Mouse (Mus musculus) ES-E14 (cell line): ENCODE measurements around the gene Sh3kbp1.

ENCODE experiments used
- CHD2 ChIP-seq: IDR thresholded peaks from 2 replicates; pipeline ENCODE4 v1.6.1; 2014; ENCODE audit warnings: mild to moderate bottlenecking, low read depth, low read length, inconsistent platforms
- HCFC1 ChIP-seq: IDR thresholded peaks from 2 replicates; pipeline ENCODE4 v1.6.1; 2012; ENCODE audit warnings: low read length, inconsistent platforms, borderline replicate concordance; ENCODE audit not compliant: insufficient read depth
- MAFK ChIP-seq: IDR thresholded peaks from 2 replicates; pipeline ENCODE4 v1.6.1; 2014; ENCODE audit warnings: mild to moderate bottlenecking, low read depth, low read length, inconsistent platforms; ENCODE audit not compliant: insufficient read depth
- ZC3H11A ChIP-seq: IDR thresholded peaks from 2 replicates; pipeline ENCODE4 v1.6.1; 2012; ENCODE audit warnings: low read depth, mild to moderate bottlenecking, inconsistent platforms, low read length, borderline replicate concordance

DNA sequence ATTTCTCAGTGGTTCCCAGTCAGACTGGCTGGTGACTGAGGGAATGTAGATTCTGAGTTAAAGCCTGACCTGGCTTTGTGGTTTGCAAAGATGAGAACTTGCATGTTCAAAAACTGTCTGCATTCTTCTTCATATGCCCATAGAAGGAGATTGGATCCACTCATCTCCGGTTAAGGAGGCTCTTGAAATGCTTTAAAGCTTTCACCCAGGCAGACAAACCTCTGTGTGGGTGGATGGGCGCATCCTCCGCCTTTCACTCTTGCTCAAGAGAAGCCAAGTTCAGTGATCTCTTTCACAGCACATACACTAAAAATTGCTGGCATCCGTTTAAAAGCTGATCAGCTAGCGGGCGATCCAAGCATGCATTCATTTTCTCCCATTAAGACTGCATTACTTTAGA is 182.4 kb downstream of the Sh3kbp1 start:
- TF ChIP-seq MAFK (no peak), HCFC1 (no peak), CHD2 (no peak), ZC3H11A (no peak)
